Mouse (Mus musculus) spleen, postnatal 36 days (tissue): Measurements from ENCODE around the gene Olfr1280.
"Not testable (repeated sequence)": the region's sequence is repeated elsewhere in the genome, so short reads cannot be mapped to it uniquely, and the experiment has no call there.

Source experiments
- DNase-seq, 2 experiments: peaks; one replicate each; pipeline ENCODE4 v3.0.0; 2022; ENCODE audit warnings: low spot score in 2 of 2, mixed read lengths in 1 of 2

Gene Olfr1280

DNA sequence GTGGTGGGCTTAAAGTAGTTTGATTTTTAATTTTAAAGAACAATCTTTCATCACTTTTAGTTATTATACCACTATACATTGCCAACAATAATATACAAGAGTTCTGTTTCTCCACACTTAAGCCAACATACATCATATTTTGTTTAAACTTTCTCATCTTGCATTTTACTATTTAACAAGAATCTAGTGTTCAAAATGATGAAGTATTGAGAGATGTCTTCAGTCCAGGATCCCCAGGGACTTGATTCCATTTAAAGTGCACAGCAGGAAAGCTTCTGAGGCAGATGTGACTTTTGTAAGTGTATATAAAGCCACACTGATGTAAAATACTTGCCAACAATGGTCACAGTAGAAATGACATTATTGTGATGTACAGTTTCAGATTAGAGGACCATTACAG, at the start of gene Olfr1280:
Gene Olfr1280 (plus strand): TSS at position 301 of the 400 bp plus-strand sequence.
- DNase-seq, result no peak

DNA sequence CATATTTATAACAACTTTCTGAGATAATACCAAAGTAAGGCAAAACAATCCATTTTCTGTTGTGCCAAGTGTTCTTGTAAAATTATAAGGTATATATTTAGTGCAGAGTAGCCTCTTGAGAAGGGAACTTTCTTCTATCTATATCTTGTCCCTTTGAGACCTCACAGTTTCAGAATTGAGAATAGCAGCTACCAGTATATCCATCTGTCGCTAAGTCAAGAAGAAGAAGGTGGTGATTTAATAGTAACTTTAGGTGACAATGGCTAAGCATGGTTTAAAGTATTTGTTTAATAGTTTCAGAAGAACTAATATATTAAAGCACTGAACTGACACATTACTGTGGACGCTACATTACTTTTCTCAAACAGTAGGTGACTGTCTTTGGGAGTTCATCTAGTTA, 39.8 kb upstream of the Olfr1280 start, which contains the start of gene Olfr1277:
Gene Olfr1277 (minus strand): TSS at position 101 of the 400 bp plus-strand sequence.
- no peak for DNase-seq

DNA sequence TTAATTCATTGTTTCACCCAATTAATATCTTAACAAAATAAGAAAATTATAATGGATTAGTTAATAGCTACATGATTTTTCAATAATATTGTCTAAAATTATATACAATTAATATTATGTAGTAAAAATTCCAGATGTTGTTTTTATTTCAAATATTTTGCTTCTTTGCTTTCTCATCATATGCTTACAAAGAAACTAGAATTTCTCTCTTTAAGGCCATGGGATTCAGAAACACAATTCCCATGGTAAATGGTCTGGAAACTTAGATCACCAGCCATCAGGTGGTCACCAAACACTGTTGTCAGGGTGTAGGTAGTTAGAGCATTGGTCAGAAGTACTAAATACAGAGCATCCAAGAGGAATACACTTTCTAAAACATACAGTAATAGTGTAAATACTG, 24.0 kb upstream of the Olfr1280 start, which contains the start of gene Olfr1278:
Gene Olfr1278 (plus strand): TSS at position 301 of the 400 bp plus-strand sequence.
- DNase-seq, result no peak

DNA sequence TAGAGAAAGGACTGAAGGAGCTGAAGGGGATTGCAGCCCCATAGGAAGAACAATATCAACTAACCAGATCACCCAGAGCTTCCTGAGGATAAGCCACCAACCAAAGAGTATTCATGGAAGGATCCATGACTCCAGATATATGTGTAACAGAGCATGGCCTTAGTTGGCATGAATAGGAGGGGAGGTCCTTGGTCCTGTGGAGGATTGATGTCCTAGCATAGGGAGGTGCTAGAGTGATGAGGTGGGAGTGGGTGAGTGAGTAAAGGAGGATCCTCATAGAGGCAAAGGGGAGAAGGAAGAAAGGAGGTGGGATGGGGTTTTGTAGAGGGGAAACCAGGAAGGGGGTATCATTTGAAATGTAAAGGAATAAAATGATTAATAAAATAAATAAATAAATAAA, 15.3 kb upstream of the Olfr1280 start:
- DNase-seq, result no peak

DNA sequence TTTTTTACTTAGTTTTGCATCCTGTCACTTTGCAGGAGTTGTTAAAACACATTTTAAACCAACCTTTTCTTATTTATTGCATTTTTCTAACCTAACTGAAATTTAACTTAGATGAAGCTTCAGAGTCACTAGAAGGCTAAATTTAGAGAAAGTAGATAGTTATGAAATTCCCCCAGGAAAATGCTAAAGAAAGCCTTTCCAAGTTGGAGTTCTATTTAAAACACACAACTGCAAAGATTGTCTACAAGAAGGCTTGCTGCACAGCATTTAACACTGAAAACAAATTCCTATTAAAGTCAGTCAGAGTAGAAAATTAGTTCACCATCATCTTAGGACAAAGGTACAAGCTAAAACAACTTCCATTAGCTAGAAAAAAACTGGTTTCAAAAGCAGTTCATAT, 13.4 kb upstream of the Olfr1280 start, which contains the start of gene Olfr1279:
Gene Olfr1279 (plus strand): TSS at position 262 of the 400 bp plus-strand sequence.
- no peak for DNase-seq

DNA sequence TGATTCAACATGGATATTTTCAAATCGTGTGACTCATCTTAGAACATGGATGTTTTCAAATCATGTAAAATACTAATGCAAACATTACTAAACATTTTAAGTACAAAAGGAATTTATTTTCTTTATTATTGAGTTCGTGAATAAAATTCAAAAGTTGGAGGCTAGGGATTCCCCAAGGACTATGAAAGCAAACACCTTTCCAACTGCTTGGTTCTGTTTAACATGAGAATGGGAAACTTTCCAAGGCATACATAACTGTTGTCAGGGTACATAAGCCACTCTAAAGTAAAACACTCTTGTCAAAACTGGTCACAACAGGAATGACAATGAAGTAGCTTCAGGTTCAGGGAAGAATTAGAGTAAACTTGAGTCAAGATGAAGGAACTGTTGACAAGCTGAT, 12.4 kb downstream of the Olfr1280 start, which contains the start of gene Olfr1281:
Gene Olfr1281 (plus strand): TSS at position 301 of the 400 bp plus-strand sequence.
- DNase-seq, result no peak

DNA sequence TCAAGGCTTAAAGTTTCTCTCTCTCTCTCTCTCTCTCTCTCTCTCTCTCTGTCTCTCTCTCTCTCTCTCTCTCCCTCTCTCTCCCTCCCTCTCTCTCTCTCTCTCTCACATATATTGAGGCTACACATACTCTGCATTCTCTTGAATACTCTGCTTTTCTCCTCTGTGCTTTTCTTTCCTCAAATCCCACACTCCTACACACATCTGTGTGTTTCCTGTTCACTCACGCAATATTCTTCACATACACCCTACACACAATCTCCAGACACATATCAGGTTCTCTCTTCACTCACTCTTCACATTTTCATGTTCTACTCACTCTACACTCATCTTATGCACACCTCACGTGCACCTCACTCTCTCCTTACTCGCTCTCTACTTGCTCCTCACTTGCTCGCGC, 19.9 kb downstream of the Olfr1280 start:
- not testable (repeated sequence) for DNase-seq

DNA sequence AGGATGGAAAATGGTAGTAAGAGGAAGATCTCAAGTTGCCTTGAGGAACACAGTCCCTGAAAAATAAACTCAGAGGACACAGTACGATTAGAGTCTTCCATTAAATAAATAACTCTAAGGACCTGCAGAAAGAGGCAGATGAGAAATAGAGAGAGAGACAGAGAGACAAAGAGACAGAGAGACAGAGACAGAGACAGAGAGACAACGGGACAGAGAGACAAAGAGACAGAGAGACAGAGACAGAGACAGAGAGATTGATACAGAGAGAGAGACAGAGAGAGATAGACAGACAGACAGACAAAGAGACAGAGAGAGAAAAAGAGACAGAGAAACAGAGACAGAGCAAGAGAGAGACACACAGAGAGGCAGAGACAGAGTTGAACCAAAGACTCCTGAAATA, 22.2 kb downstream of the Olfr1280 start, which contains the start of gene Olfr1282:
Gene Olfr1282 (minus strand): TSS at position 101 of the 400 bp plus-strand sequence.
- no peak for DNase-seq

DNA sequence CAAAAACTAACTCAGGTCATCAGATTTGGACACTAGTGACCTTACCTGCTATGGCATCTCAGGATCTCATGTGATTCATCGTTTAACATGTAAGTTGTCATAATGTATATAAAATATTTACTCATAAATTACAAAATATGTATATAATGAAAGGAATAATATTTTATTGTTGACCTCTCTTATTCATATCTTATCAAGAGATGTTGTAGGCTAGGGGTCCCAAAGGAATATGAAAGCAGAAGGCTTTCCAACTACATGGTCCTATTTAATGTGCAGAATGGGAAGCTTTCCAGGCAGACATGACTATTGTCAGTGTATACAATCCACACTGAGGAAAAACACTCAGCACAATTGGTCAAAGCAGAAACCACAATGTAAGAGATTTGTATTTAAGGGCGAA, 52.7 kb downstream of the Olfr1280 start, which contains the start of gene Olfr1283:
Gene Olfr1283 (plus strand): TSS at position 301 of the 400 bp plus-strand sequence.
- DNase-seq, result no peak

DNA sequence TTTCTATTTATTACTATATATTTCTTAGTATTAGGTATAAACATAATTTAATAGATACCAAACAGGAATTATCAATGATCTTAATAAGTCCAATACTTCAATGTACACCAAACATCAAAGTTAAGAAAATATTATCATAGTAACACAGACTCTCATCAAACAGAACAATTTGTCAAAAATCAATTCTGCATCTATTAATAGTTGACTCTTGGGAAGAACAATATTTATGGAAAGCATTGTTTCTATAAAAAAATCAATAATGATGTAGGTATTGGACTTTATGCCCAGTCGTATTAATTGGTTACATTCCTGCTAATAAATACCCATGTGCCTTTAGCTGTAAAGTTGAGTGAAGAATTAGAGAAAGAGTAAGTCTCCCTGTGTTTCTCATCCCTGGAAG, 61.4 kb downstream of the Olfr1280 start, which contains the start of gene Olfr1284:
Gene Olfr1284 (plus strand): TSS at position 301 of the 400 bp plus-strand sequence.
- no peak for DNase-seq
